Mouse (Mus musculus) common myeloid progenitor, adult 5-6 weeks (primary cell): ENCODE data around the gene Meioc. TPM values are rescaled to one million over a fixed set of nuclear protein-coding genes. Genes with fewer than 3 reads are reported as not detected.
A peak's percentile ranks its signal among the peaks of the same experiment; 100 is the strongest.

ENCODE experiments used
- ATAC-seq: replicated peaks from 2 replicates; pipeline ENCODE4 v1.8.0; 2016; ENCODE audit warnings: low read depth, mild to moderate bottlenecking, moderate TSS enrichment, inconsistent platforms; ENCODE audit not compliant: poor library complexity, severe bottlenecking
- total RNA-seq: library from RNA; stranded (forward); fragments of 200-1000, 187-1606 nt; gene quantifications from 2 replicates; pipeline ENCODE4 v1.2.3, GENCODE M21; 2017

Meioc gene
- total RNA-seq: not detected in 2 replicates

DNA sequence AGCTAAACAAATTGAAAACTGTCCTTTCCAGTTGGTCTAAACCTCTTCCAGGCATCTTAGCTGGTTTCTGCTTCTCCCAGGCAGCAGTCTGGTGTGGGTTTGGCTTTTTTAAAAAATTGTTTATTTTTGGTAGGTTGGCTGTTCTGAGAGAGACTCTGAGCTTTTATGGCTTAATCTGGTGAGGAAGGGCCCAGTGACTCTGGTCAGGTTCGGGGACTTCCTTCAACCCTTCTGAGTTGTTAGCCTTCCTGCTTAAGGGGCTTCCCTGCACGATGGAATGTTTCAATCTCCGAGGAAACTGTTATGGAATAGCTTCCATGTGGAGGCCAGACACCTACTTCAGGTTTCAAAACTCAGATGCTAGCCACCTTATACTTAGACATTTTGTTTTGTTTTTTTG is at the start of gene Meioc:
Gene Meioc, plus strand, starts transcription at position 301 of the 400 bp plus-strand sequence.
- ATAC-seq: no peak

DNA sequence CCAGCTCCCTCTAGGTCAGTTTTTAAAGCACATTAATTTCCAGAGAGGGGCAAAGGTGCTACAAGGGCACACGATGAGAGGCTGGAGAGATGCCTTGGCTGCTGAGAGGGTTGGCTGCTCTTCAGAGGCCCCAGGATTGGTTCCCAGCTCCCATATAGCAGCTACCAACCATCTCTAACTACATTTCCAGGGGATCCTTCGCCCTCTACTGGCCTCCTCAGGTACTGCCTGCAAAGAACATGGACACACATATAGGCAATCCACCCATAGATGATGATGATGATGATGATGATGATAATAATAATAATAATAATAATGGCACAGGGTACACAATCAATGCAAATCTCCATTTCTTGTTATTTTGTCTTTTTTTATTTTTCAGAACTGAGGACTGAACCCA is 44.1 kb upstream of the Meioc start:
- ATAC-seq: no peak

DNA sequence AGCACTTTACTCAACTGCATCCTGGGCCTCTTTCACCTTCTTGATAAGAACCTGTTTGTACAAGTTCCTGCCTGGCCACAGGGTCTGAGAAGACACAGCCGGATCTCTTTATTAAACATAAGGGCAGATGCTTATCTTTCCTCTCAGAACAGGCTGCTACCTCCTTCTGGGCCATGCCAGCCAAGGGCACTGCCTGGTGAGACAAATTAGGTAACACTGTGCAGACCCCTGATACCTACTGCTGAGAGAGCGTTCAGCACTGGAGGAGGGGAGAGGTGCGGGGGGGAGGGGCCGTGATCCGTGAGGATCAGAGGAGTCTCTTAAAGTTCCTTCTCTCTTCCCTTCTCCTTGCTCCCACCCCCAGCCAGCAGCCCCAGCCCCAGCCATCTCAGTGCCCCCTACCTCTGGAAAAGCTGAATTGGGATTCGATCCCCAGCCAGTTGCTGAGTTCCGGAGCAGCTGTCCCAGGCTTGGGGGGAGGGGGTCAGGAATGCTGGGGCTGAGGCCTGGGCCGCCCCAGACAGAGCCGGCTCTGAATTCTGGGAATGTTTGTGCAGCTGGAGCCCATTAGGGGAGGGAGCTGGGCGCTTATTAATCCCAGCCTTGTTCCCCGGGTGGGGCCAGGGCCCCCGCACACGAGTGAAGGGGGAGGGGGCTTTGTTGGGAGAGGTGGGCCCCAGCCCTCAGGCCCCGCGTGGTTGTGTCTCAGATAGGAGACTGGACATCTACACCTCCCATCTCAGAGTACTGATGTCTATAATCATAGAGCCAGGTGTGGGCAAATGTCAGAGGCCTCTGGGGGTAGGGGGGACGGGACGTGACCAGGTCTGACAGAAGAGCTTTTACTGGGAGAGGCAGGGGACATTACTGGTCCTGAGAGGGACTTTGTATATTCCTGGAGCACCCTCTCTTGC is 39.4 kb upstream of the Meioc start:
- ATAC-seq: no peak

DNA sequence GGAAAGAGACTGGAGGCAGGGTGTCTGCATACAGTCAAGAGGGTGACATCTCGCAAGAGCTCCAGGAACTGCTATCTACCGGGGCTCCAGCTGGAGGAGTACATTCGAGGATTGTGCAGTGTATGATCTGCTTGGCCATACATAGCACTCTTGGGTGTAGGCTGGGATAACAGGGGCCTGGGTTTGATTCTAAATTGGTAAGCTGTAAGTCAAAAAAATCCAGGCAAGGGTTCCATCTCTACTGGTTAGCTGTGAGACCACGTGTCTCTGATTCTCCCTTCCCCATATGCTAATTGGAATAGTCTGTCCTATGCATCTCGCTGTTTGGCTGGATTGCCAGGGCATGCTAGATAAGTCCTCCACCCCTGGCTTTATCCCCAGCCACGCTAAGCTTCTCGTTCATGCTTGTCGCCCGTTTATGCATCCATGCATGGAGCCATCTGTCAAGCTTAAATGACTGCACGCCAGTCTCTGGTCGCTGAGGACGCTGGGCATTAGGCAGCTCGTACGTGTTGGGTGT is 38.6 kb upstream of the Meioc start:
- no peak for ATAC-seq

DNA sequence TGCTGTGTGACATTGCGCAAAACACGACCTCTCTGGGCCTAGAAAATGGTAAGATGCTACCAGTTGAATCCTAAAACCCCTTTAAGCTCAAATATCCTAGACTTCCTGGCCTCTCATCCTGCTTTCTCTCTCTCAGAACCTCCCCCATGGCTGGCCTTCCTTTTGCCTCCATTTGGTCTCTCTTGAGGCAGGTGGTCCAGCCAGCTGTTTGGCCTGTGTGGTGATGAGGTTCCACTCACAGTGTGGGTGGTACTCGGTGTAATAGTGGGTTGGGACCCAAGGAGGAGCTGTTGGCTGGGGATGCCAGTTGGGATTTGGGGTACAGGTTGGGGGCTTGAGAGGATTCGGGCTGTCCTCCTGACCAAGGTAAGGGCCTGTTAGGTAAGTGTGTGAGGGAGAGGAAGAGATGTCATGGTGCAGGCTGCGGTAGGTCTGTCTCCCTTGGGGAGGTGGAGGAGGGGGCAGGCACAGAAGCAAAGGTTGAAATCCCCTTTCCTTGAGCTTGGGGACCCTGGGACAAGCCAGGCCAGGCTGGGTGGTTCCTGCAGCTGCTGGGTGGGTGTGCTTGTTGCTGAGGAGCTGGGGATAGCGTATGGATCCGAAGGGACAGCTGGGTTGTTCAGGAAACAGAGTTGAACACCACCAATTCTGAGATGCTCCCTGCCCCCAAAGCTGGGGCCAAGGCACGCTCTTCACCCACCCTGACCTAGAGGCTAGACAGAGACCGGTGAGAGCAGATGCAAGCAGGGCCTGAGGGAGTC is 36.2 kb upstream of the Meioc start:
- ATAC-seq: no peak

DNA sequence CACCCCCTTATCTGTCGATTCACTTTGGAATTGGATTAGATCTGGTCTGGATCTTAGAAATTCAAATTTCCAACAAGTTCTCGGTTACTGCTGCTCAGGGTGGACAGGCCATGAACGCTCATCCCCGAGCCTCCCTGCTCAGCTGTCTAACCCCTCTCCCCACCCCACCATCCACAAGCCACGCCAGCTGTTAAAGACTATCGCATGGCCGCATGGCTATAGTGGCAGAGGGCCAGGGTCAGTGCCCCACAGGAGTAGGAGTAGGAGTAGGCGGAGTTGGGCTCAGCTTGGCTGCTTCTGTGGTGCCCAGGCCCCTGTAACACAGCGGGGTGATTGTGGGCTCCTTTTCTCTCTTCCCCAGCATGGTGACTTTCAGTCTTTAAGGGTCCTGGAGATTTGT is 35.0 kb upstream of the Meioc start:
- no peak for ATAC-seq

DNA sequence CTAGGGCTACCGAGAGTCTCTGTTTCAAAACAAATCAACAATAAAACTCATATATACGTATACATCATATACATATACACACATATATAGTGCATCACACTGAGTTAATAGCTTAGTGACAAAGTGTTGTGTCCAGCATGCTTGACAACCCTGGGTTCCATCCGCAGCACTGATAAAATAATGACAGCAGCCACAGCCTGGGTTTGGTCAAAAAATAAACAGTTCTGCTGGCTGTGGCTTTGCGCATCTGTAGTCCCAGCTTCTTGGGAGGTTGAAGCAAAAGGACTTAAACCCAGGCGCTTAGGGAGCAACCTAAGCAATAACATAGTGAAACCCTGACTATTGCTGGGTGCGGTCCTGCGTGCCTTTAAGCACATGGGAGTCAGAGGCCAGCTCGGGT is 34.1 kb upstream of the Meioc start:
- ATAC-seq: no peak

DNA sequence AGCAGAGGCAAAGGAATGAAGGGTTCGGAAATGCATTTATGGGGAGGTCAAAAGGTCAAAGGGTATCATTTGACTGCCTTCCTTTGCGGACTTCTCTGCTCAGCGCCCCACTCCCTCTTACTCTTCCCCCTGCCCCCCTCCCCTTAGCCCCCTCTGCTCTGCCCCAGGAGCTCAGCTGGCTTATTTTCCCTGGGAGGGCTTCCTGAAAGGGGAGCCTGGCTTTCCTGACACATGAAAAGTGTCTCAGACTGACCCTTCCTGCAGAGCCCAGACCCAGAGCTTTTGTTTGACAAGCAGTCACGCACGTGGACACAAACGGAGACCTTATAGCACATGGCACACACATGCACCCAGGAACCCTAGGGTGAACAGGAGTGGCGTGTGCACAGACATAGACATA is 32.8 kb upstream of the Meioc start:
- ATAC-seq: no peak

DNA sequence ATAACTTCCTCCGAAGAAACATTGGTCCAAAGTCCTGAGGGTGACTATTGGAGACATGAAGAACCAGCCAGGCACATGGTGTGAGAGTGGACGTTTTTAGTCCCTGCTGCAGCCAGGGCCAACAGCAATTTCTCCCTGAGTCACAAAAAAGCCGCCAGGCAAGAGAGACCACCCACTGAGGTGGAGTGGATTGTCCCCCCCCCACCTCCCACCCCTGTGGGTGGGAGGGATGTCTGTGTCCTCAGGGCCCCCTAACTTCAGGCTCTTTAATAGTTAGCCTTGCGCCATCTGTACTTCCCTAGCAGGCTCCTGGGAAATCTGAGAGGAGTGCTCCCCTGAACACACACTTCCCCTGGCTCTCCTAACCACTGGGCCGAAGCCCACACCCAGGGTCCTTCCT is 32.3 kb upstream of the Meioc start:
- ATAC-seq: no peak

DNA sequence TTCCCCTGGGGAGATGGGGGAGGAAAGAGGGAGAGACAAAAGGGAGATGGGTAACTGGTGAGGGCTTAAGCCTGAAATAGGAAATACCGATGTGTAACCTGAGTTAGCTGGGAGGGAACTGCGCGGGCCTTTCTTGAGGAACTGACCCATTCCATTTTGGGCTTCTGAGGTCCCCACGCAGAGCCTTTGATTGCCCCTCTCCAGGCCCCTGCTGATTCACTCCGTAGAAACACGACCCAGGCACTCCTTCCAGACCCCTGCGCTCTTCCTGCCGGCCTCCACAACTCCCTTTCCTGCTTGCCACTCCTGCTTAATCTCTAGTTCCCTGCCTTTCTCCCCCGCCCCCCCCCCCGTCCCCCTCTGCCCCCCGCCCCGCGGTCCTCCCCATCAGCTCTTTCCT is 30.8 kb upstream of the Meioc start:
- ATAC-seq: no peak

DNA sequence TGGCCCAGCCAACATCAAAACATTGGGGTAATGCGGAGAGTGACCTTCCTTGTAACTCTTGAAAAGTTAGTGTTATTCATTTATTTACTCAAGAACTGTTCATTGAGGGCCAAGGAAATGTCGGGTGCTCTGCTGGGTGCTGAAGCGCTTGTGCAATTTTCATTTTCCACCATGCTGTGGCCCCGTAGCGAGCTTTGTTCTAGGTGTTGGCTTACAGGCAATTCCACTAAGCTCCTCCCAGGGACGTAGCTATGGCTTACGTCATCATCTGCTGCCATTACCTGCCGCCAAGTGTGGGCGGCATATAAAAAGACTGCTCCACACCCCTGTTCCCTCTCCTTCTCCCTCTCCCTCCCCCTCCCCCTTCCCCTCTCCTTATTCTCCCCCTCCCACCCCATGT is 30.1 kb upstream of the Meioc start:
- ATAC-seq: no peak

DNA sequence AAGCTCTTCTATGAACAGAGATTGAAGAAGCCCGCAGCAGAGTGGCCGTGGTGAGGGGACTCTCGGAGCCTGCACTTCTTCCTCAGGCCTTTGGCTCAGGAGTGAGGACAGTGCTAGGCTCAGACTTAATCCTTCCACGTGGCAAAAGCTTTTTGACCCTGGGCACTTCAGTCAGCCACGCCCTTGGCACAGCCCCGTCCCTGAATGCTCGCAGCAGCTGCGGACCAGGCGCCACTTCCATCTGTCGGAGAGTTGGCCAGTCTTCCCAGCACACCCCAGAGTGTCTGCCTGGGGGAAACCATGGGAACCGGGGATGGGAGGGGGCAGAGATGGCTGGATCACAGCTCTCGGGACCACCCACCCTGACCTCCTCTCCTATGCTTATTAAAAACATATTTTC is 26.6 kb upstream of the Meioc start:
- no peak for ATAC-seq

DNA sequence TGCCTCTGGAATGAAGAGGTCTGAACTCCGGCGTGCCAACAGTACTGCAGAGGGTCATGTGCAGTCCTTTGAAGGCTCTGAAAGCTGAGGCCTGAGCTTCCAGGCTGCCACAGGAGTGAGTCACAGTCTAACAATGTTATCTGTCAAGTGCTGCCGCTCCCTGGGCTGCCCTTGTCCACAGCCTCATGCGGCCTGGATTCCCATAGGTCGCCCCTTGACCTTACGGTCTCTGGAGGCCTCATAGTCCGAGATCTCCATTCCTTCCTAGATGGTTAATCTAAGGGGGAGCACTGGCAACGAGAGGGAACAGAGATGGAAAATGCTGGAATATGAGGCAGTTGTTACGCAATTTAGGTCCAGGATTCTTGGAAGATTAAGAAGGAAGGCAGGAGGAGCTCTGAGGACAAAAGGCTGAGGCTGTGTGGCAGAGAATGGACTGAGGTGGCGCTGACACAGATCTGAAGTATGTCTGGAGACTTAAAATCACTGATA is 19.6 kb upstream of the Meioc start:
- no peak for ATAC-seq

DNA sequence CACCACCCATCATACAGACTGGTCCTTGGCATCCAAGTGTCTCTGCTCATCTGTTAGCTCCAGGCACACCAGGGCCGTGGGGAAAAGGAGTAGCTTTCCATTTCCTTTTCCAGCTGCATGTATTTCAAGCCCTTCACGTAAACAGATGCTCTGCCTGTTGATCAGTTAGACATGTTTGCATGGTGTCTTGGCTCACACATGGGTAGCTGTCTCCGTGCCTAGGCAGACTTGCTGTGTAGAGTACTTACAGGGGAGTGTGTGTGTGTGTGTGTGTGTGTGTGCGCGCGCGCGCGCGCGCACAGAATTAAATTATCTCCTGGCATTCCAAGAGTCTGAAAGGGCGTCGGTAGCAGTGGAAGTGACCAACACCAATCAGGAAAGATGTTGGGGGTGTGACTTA is 17.3 kb upstream of the Meioc start:
- no peak for ATAC-seq

DNA sequence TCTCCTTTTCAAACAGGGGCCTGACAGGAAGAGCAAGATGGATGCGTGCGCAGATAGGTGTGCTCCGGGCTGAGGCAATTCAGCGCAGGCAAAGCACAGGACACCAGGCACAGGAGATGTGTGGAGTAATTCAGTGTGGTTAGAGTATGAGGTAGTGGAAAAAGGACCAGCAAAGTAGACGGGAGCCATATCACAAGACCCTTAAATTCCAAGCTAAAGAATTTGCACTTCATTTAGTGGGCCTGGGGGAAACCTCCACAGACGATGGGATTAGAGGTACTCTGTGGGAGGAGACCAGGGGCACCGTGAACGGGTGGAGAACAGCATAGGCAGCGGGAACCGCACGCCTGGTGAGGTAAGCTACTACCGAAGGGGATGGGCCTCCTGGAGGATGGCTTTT is 15.6 kb upstream of the Meioc start:
- ATAC-seq: no peak

DNA sequence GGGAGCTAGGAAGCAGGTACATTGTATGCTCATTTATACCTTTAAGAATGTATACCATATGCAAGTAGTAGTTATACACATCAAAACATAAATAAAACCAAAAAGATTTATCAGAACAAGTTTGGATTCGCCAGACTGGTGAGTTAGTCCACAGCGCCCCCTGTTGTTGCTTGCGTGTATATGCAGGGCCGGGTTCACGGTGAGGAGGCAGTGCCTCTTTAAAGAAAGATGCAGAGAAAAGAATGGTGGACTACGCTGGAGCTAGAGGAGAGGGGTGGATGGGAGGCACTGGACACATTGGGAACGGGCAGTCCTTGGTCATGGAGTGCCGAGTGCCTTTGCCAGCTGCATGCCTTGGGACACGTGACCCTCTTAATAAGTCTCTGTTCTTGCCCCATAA is 12.1 kb upstream of the Meioc start:
- ATAC-seq: peak; percentile 72; the same call in 1 of the 2 replicates

DNA sequence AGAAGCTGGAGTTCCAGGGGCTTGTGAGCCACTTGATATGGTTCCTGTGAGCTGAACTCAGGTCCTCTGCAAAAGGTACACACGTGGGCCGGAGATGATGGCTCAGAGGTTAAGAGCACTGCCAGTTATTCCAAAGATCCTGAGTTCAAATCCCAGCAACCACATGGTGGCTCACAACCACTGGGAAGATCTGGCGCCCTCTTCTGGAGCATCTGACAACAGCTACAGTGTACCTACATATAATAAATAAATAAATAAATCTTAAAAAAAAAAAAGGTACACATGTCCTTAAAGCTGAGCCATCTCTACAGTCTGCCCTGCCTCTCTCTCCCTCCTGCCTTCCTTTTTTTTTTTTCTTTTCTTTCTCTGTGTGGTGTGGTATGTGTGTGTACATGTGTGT is 10.7 kb upstream of the Meioc start:
- ATAC-seq: peak; percentile 27; the same call in 1 of the 2 replicates

DNA sequence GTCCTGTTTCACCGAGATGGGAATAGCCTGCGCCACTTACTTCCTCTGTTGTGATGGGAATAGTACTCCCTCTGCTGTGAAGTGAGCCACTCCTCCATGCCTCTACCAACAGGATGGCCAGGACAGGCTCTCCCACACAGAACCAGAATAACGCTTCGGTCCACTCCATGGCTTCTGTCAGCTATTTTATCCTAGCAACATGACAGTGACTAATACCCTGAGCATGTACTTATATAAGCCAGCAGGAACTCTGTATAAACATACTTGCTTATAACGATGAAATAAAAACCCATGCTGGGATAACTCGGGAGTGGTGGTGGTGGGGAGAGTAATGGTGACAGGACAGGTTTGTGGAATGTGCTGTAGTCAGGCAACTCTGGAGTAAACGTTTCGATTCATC is 7.6 kb upstream of the Meioc start:
- ATAC-seq: no peak

DNA sequence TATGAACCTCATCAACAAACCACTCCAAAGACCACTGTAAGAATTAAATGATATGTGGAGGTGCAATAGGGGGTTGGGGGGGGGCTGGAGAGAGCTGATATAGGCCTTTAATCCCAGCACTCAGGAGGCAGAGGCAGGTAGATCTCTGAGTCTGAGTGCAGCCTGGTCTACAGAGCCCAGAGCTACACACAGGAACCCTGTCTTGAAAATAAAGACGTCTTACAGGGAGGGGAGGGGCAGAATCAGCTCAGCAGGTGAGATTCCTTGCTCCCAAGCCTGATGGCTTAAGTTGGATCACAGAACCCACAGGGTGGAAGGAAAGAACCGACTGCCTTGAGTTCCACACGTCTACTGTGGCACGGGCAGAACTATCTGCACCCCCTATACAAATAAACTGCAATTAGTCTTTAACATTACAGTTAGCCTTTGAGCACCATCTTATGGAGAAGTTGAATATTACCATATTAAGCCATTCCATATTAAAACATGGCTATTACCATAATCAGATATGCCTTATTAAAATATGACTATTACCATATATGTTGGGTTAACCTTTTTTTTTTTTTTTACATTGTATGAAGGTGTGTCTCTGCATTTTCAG is 7.1 kb upstream of the Meioc start:
- ATAC-seq: peak; percentile 74

DNA sequence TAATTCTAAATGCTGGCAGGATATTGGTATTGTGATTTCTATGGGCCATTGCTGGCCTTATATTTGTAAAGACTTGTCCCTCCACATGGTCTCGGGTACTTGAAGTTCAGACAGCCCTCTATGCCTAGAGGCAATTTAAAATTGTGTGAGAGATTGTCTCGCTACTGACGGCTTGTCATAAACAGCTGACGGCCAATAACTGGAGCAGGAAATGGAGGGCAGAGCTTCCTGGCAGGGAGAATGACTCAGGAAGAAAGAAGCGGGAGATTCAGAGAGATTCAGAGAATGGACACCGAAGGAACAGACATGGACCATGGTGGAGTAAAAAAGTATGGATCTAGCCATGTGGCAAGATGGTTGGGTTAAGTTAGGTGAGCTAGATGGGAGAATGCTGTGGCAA is 6.6 kb upstream of the Meioc start:
- 0 out of 2 replicates have a peak, but pooled peaks have one; percentile 36 for ATAC-seq

DNA sequence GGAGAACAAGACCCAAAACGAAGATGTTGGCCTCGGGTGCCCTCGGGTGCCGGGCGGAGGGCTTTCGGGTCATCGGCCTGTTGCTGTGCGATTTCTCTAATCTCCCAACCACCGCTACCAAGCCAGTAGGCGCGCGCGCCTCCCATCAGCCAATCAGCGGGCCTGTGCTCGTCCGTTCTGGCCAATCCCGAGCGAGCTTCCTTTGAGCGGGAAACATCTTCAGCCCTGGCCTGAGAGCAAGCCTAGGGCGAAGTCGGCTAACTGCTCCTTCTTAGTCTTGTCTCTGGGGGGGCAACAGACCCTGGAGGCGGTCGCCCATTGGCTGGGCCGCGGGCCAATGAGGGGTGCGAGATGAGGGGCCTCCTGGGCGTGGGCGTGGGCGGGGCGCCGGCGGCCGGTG is 1.6 kb downstream of the Meioc start:
- ATAC-seq: no peak
